Mouse (Mus musculus): Measurements from ENCODE around the gene Tmem135.
"Not testable (repeated sequence)": the region's sequence is repeated elsewhere in the genome, so short reads cannot be mapped to it uniquely, and the experiment has no call there.

Tmem135 gene

GRCm38 (mm10) chr7:89335316-89335715, 68.7 kb downstream of the Tmem135 start:
- DNase-seq (ENCODE audit: extremely low read depth, insufficient read length, low spot score) = no peak

GRCm38 (mm10) chr7:89329896-89330295, 74.1 kb downstream of the Tmem135 start:
- no peak for DNase-seq (ENCODE audit: extremely low read depth, insufficient read length, low spot score)

- no peak for DNase-seq (ENCODE audit: extremely low read depth, insufficient read length, low spot score)
These were observed 76.3 kb downstream of the Tmem135 start for GRCm38 (mm10) chr7:89327731-89328130.

DNA sequence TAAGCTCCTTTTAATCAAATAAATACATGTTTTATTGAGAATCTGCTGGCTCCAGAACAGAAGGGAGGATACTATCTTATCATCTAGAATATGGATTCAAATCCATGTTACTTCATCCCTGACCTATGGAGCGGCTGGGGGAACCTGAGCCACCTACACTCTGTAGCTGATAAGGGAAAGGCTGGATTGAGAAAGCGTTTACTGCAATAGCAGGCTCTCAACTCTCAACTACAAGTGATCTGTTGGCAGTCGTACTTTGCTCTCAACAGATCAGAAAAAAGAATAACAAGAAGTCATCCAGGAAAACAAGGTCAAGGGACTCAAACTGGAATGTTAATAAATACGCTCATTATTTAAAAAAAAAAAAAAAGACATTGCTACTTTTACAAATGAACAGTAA, 77.3 kb downstream of the Tmem135 start:
- no peak for DNase-seq (ENCODE audit: extremely low read depth, insufficient read length, low spot score)

DNA sequence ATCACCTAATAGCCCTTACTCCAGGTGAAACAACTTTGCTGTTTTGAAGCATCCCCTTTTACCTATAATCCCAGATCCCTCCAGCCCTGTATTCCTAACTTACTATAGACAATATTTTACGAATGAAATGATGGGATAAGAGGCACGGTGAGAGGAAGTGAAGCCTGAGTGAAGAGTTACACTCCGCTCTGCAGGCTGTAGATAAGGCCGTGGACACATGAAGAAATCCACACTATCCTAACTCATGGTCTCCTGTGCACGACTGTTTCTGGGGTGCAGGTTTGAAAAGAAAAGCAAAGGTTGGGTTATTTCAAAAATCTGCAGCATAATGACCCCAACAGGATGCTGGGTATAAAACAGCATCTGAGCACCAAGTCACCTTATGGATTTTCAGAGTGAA, 77.8 kb downstream of the Tmem135 start:
- no peak for DNase-seq (ENCODE audit: extremely low read depth, insufficient read length, low spot score)

- DNase-seq (ENCODE audit: extremely low read depth, insufficient read length, low spot score) = not testable (repeated sequence)
These were observed 81.3 kb downstream of the Tmem135 start for GRCm38 (mm10) chr7:89322741-89323140.

DNA sequence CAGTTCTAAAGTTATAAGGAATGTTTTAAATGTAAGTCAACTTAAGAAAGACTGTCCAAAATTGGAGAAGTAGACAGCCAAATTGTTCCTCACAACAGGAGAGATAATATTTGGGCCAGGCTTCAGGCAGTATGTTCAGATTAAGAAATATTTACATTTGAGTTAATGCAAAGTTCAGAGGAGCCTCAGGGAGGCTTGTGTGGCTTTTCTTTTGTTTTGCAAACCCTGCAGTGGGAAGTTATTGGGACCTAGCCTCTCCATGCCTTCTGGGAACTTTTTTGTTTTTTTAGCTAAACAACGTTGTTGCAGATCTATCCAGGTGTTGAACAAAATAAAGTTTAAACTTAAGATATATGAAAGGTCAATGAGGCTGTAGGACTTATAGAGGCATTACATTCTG, 84.7 kb downstream of the Tmem135 start:
- DNase-seq (ENCODE audit: extremely low read depth, insufficient read length, low spot score) = no peak

DNA sequence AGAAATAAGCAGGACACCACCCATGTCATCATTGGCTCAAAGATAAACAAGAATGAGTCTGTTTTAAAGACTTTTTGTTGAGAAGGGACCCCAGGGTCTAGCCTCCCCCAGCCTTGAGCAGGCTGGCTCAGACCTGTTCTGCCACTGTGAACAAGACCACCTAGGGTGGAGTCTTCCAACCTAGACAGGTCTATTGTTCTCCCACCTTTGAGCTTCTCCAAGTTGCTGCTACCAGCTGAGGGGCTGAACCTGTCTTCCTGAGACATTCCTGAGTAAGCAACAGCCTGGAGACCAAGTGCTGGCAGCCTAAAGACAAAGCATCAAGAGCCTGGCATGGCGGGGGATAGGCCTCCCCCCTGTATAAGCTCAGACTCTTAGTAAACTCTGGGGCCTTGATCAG, 86.9 kb downstream of the Tmem135 start:
- DNase-seq (ENCODE audit: extremely low read depth, insufficient read length, low spot score) = not testable (repeated sequence)

DNA sequence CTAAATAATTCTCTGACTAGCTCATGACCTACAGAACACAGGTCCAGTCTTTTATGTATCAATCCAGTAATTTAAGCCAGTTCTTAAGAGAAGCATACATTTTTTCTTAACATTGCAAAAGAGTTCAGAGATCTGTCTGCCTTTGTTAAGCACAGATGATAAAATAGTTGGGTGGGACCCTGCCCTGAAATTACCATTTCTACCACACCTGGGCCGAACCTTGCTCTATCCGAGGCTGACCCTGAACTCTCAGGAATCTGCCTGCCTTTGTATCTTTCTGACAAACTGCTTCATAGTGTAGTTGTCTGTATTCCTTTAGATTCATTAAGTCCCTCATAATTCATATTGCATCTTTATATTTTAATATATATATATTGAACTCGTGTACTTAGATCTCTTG, 87.9 kb downstream of the Tmem135 start:
- no peak for DNase-seq (ENCODE audit: extremely low read depth, insufficient read length, low spot score)

- DNase-seq (ENCODE audit: extremely low read depth, insufficient read length, low spot score) = no peak
These were observed 92.5 kb downstream of the Tmem135 start for GRCm38 (mm10) chr7:89311555-89311954.

GRCm38 (mm10) chr7:89308926-89309325, 95.1 kb downstream of the Tmem135 start:
- no peak for DNase-seq (ENCODE audit: extremely low read depth, insufficient read length, low spot score)

DNA sequence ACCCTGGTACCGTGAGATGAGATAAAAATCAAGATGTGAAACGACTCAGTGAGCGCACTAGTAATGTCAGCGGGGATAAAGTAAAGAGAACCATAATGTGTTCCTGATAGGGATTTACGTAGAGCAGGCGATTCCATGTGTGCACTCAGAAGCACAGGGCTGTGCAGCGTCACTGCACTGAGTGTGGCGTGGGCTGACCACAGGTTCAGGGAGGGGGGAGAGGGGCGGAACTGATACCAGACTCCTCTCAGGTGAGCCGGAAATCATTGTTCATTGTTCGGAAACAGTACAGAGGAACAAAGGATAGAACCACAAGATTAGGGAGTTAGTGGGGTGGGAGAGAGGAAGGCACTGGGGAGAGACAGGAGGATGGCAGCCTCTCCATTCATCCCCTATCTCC, 95.8 kb downstream of the Tmem135 start:
- no peak for DNase-seq (ENCODE audit: extremely low read depth, insufficient read length, low spot score)

GRCm38 (mm10) chr7:89306831-89307230, 97.2 kb downstream of the Tmem135 start:
- DNase-seq (ENCODE audit: extremely low read depth, insufficient read length, low spot score) = no peak

GRCm38 (mm10) chr7:89304958-89305357, 99.1 kb downstream of the Tmem135 start:
- no peak for DNase-seq (ENCODE audit: extremely low read depth, insufficient read length, low spot score)

- DNase-seq (ENCODE audit: extremely low read depth, insufficient read length, low spot score) = no peak
These were observed 100.3 kb downstream of the Tmem135 start for GRCm38 (mm10) chr7:89303765-89304164.

DNA sequence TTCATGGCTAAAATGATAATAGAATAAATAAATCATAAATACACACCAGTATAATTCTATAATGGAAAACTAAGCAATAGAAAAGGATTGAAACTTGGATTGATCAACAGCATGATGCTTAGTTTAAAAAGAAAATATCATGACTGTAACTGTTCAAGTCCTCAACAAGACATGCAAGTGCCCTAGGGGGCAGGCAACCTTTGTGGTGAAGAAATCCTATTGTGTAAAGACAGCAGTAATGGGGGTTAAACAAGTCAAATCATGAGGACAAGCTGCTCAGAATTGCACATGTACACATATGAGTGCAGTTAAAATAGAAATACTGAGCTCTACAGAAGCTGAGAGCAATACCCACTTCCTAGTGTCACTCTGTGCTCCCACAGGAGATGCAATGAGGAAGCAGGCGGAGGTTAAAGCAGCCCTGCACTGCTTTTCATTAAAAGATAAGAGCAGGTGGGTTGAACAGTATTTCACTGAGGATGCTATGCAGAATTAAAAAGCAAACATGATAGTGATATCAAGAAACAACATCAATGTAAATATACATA, 105.0 kb downstream of the Tmem135 start:
- DNase-seq (ENCODE audit: extremely low read depth, insufficient read length, low spot score) = no peak

GRCm38 (mm10) chr7:89296941-89297340, 107.1 kb downstream of the Tmem135 start:
- DNase-seq (ENCODE audit: extremely low read depth, insufficient read length, low spot score) = no peak

DNA sequence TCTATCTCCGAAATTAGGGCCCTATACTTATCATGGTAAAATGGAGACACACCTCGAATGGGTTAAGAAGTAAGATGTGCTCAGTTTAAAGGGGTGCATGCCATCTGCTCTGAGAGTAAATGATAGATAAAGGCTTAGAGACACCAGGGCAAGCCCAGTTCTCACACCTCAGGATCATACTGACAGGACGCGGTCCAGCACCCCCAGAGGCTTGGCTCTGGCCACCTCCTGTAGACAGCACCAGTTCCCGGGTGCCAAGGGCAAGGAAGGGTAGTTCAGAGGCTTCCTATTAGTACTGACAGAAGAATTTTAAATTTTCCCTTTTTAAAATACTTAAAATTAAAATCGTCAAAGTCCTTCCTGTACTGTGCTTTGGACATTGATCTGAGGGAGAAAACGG, 121.4 kb downstream of the Tmem135 start:
- DNase-seq (ENCODE audit: extremely low read depth, insufficient read length, low spot score) = no peak

GRCm38 (mm10) chr7:89270438-89270837, 133.6 kb downstream of the Tmem135 start:
- not testable (repeated sequence) for DNase-seq (ENCODE audit: extremely low read depth, insufficient read length, low spot score)

DNA sequence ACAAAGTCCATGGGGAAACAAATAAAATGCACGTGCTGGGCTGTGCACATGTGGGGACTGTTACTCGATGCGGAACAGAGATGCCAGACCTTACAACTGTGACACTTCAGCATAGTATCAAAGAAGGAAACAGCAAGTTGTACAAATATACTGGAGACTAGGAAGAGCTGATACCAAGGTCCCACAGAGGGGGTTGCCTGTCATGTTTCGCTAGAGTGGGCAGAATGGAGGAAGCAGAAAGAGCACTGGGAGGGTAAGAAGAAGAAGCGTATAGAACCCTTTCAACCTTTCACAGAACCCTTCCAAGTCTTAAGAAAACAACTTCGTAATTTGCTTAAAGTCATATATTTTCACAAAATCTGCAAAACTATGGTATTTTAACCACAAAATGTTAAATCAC, 134.2 kb downstream of the Tmem135 start:
- DNase-seq (ENCODE audit: extremely low read depth, insufficient read length, low spot score) = no peak

DNA sequence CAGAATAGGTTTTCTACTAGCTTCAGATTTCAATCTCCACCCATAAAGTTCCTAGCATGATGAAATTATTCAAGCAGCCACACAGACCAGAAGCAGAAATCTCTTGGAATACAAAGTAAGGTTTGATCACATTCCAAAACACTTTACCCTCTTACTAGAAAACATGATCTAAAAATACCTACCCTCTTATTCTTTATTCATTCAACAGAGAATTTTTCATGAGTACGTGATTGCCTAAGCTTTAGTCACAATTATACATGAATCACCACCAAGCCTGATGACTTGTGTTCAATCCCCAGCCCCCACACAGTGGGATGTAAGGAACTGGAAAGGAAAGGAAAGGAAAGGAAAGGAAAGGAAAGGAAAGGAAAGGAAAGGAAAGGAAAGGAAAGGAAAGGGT, 136.5 kb downstream of the Tmem135 start:
- peak; percentile 36 for DNase-seq (ENCODE audit: extremely low read depth, insufficient read length, low spot score)

- DNase-seq (ENCODE audit: extremely low read depth, insufficient read length, low spot score) = no peak
These were observed 137.8 kb downstream of the Tmem135 start for GRCm38 (mm10) chr7:89266017-89266760.

DNA sequence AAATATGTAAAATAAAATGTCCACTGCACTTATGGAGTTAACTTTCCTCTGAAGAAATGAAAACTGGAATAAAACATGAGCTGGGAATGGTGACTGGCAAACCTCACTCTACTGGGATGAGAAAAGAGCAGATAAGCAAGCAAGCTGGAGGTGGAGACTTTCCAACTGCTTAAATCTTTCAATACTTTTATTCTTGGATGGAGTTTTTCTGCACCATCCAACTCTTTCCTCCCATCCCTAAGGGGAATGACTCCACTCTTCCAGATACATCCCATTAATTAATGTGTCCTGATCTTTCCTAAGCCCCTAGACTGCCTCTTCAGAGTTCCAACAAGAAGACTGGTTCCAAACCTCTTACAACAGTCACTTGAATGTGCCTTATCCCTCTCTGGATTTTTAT, 143.1 kb downstream of the Tmem135 start:
- no peak for DNase-seq (ENCODE audit: extremely low read depth, insufficient read length, low spot score)
